Mouse (Mus musculus): ENCODE data around the gene Cbll1.

GRCm38 (mm10) chr12:31537515-31538230, 38.3 kb upstream of the Cbll1 start:
- no peak for TF ChIP-seq CTCF (IDR thresholded peaks at IDR 0.05; ENCODE audit: low read depth, low read length)
- no peak for TF ChIP-seq GATA1 (IDR thresholded peaks at IDR 0.05; ENCODE audit: borderline replicate concordance, low read length)
- no peak for TF ChIP-seq TAL1 (conservative IDR thresholded peaks at IDR 0.05; ENCODE audit: low read depth, low read length)
